Mouse (Mus musculus) brain, embryonic 14.5 days (tissue): Measurements from ENCODE around the gene Gsk3b. TPM values are rescaled to one million over a fixed set of nuclear protein-coding genes. Genes with fewer than 3 reads are reported as not detected.

Experiments
- DNase-seq: peaks from one replicate; pipeline ENCODE4 v3.0.0-alpha.2; 2011; ENCODE audit warnings: low read depth
- CTCF ChIP-seq: fragments of 200-500 bp; IDR thresholded peaks from 2 replicates; pipeline ENCODE4 v1.5.1; 2012; ENCODE audit warnings: inconsistent platforms, mild to moderate bottlenecking, moderate library complexity, borderline replicate concordance; ENCODE audit not compliant: insufficient read depth, insufficient read length; ENCODE audit errors: extremely low read depth
- POLR2A ChIP-seq: fragments of 200-500 bp; IDR thresholded peaks from 2 replicates; pipeline ENCODE4 v1.6.1; 2012; ENCODE audit warnings: mild to moderate bottlenecking, inconsistent platforms, borderline replicate concordance; ENCODE audit not compliant: poor library complexity, insufficient read depth, insufficient read length, severe bottlenecking; ENCODE audit errors: extremely low read depth
- polyA plus RNA-seq: library from polyadenylated mRNA; depleted of rRNA; stranded (reverse); fragments of >200 nt; gene quantifications from 2 replicates; pipeline ENCODE4 v1.2.3, GENCODE M21; 2012

Gene Gsk3b
- polyA plus RNA-seq, 1 experiment, result 72.8 TPM

DNA sequence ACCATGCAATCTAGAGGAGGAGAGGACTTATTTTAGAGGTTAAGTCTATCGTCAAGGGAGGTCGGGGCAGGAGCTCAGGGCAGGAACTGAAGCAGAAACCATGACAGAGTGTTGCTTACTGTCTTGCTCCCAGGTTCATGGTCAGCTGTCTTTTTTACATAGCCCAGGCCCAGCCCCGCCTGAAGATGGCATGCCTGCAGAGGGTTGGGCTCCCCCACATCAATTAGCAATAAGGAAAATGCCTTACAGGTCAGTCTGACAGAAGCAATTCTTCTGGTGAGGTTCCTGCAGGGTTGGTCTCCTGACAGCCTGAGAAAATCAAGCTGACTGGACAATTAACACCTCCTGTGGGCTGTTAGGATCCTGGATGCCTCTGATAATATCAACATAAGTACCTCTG is 182.8 kb downstream of the Gsk3b start:
- TF ChIP-seq CTCF (no peak), POLR2A (no peak)
- peak; percentile 4 for DNase-seq

DNA sequence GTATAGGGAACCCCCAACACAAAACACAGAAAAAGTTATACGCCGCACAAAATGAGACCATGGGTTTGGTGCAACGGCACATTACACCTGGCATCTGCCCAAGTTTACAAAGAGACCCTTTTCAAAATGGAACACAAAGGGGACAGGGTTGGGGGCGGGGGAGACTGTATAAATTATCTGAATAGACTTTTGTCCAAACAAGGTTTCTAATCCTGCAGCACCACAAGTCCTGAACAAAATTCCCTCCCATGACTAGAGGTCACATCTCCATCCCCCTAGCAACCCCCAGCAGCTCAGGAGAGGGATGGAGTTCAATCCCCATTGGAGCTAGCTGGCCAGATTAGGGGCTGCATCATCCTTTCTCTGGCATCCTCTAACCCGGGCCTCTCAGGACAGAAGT is 183.7 kb downstream of the Gsk3b start:
- DNase-seq, result peak; percentile 81
- no peak for TF ChIP-seq POLR2A
- no peak for TF ChIP-seq CTCF

- no peak for TF ChIP-seq POLR2A
- TF ChIP-seq CTCF, result no peak
- DNase-seq, result no peak
Observed at GRCm38 (mm10) chr16:38274737-38275136, 185.9 kb downstream of the Gsk3b start.

DNA sequence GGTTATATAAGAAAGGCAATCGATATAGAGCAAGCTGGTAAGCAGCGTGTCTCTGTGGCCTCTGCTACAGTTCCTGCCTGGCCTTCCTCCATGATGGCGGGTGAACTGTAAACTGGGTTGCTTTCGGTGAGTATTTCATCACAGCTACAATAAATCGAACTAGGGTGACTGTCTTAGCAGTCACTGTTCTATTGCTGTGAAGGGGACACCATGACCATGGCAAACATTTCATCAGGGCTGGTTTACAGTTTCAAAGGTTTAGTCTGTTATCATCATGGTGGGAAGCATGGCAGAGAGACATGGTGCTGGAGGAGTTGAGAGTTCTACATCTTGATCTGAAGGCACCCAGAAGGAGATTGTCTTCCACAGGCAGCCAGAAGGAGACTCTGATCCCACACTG is 191.0 kb downstream of the Gsk3b start:
- DNase-seq, result no peak
- TF ChIP-seq POLR2A (no peak), CTCF (no peak)

- TF ChIP-seq CTCF (no peak), POLR2A (no peak)
- no peak for DNase-seq
Observed at GRCm38 (mm10) chr16:38280951-38281350, 192.2 kb downstream of the Gsk3b start.

- DNase-seq, result no peak
- TF ChIP-seq POLR2A (no peak), CTCF (no peak)
Observed at GRCm38 (mm10) chr16:38282559-38283160, 193.9 kb downstream of the Gsk3b start.

- TF ChIP-seq POLR2A (no peak), CTCF (no peak)
Observed at GRCm38 (mm10) chr16:38283300-38283699, 194.5 kb downstream of the Gsk3b start.

GRCm38 (mm10) chr16:38285801-38286200 is 197.0 kb downstream of the Gsk3b start:
- no peak for DNase-seq
- TF ChIP-seq POLR2A (no peak), CTCF (no peak)

More at GRCm38 (mm10) chr16:38283300-38283699, 194.5 kb downstream of the Gsk3b start:
- peak; percentile 49 for DNase-seq

DNA sequence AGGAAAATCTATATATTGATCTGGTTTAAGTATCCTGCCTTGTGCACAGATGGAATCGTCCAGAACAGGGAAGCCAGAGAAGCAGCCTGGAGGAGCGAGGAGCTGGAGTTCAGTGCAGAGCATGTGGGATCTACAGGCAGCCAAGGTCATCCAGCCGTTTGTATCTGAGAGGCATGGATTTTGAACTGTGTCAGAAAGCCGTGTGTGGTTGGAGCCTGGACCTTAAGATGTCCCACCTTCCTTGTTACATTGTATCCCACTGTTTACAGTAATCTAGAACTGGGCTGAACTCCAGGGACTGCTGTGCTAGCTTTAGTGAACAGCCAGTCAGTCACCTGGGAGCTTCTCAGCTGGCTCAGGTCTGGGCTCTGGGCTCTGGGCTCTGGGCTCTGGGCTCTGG is 197.7 kb downstream of the Gsk3b start:
- DNase-seq, result peak; percentile 5
- no peak for TF ChIP-seq POLR2A
- TF ChIP-seq CTCF, result no peak

GRCm38 (mm10) chr16:38287357-38287756 is 198.6 kb downstream of the Gsk3b start:
- no peak for DNase-seq
- TF ChIP-seq POLR2A (no peak), CTCF (no peak)

DNA sequence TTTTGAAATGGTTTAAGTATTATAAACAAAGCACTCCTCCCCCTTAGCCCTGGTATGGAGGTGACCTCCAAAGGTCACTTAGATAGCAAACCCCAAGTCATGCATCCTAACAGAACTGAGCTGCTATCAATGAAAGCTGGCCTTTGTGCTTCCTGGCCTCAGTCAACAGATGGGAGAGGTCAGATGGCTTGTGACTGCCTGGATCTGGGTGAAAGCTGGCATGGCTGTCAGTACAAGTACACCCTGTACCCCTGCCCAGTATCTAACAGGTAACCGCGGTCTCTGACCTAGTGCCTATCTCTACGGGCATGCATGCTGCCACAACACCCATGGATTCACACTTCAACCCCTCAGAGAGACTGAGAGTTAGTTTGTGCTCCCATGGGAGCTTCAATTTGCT is 199.0 kb downstream of the Gsk3b start:
- TF ChIP-seq CTCF (no peak), POLR2A (no peak)
- DNase-seq, result no peak

DNA sequence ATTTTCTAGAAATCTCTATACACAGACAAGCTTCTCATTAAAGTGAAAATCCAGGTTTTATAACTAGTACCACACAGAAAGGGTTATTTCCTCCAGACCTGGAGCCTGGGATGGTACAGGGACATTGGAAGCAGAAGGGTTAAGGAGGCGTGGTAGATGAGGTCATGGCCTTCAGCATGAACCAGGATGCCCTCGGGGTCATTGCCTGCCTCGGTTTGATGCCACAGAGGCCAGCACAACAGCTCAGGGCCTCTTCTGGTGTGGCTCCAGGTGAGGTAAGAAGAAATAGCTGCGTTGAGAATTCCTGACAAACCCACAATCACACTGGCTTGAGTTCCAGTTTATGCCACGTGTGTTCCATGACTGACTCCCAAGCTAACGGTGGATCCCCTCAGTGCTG is 200.1 kb downstream of the Gsk3b start:
- no peak for DNase-seq
- TF ChIP-seq POLR2A (no peak), CTCF (no peak)

DNA sequence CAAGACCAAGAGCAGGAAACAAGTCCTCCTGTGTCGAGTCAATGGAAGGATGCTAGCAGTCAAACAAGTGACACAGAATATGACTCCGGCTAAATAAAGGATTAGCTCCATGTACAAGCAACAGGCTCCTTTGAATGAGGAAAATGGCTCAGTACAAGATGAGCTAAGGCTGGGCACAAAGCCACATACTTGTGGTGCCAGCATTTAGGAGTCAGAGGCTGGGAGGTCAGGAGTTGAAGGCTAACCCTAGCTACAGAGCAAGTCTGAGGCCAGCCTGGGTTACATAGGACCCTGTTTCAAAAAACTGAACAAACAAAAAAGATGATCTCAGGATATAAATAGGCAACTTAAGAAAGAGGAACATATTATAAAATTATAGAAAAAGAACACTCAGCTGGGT is 201.3 kb downstream of the Gsk3b start:
- TF ChIP-seq CTCF (no peak), POLR2A (no peak)
- DNase-seq, result no peak

- DNase-seq, result no peak
- no peak for TF ChIP-seq POLR2A
- no peak for TF ChIP-seq CTCF
Observed at GRCm38 (mm10) chr16:38294685-38295348, 206.0 kb downstream of the Gsk3b start, which contains the start of gene Nr1i2. TSS of gene Nr1i2 (minus strand) at chr16:38294824.
